Mouse (Mus musculus): ENCODE measurements around the gene Gnb1l. TPM values are rescaled to one million over a fixed set of nuclear protein-coding genes. Genes with fewer than 3 reads are reported as not detected.

Gene Gnb1l
- polyA plus RNA-seq, 1 experiment from 2014 or later = 12.9 TPM

DNA sequence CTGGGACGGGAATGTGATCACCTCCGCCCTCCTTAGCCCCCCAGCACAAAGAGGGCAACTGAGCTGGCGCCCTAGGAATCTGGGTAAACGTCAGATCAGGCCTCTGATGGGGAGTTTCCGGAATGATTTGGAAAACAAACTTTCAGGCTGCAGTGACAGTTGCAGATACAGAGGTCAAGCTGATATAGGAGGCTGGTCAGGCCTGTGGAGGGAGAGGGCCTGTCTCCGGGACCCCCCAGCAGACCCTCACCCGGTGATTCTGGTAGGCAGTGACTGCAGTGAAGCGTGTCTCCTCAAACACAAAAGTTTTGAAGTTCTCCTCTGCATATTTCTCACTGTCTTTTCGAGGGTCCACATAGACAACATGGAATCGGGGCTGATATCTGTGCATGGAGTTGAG, 84.7 kb downstream of the Gnb1l start:
- ATAC-seq = no peak
- Histone ChIP-seq H3K9me3 (no peaks in the 10 kb centered on the region), H3K27ac (no peak overlapping the region), H3K27me3 (peaks cover 97% of the 10 kb centered on the region), H3K36me3 (no peaks in the 10 kb centered on the region), H3K4me2 (replicated peaks) (no peak overlapping the region), H3K4me1 (replicated peaks) (peaks cover 40% of the 10 kb centered on the region), H3K9ac (replicated peaks) (no peak overlapping the region), H3K4me3 (replicated peaks) (no peak overlapping the region)
- 5% methylated on average over 10 of the region's 10 CpGs for WGBS

DNA sequence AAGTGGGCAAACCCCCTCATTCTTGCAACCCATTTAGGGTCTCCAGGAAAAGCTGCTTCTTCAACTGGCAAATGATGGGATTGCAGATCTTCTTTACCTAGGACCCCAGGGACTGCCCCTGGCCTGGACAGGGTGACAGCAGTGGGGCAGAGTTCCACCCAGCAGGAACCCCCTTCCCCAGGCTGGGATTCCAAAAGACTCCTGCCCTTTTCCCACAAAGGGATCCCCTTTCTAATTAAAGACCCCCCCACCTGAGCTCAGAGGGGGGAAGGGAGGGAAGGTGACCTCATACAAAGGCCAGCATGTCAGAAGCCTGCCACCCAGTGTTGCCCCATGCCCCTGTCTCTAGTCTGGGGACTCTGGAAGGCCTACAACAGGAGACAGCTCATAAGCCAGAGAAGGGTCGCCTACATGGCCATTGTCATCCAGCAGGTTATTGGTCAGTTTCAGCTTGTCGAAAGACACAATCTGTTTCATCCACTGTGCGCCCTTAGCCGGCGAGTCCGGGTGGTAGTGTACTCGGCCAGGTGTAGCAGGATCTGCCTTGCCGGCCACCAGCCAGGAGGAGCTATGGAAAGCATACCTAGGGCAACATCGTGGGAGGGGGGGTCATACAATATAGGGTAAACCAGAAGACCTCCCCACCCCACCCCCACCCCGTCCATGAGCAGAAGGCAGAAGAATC, 85.3 kb downstream of the Gnb1l start:
- H3K9ac ChIP-seq (replicated peaks) = no peak overlapping the region
- H3K4me2 ChIP-seq (replicated peaks) = no peak overlapping the region
- H3K27ac ChIP-seq = no peak overlapping the region
- H3K9me3 ChIP-seq = no peaks in the 10 kb centered on the region
- no peak overlapping the region for H3K4me3 ChIP-seq (replicated peaks)
- peaks cover 47% of the 10 kb centered on the region for H3K4me1 ChIP-seq (replicated peaks)
- peaks cover 98% of the 10 kb centered on the region for H3K27me3 ChIP-seq
- ATAC-seq = no peak
- WGBS = 8% methylated on average over 10 of the region's 10 CpGs
- no peaks in the 10 kb centered on the region for H3K36me3 ChIP-seq

DNA sequence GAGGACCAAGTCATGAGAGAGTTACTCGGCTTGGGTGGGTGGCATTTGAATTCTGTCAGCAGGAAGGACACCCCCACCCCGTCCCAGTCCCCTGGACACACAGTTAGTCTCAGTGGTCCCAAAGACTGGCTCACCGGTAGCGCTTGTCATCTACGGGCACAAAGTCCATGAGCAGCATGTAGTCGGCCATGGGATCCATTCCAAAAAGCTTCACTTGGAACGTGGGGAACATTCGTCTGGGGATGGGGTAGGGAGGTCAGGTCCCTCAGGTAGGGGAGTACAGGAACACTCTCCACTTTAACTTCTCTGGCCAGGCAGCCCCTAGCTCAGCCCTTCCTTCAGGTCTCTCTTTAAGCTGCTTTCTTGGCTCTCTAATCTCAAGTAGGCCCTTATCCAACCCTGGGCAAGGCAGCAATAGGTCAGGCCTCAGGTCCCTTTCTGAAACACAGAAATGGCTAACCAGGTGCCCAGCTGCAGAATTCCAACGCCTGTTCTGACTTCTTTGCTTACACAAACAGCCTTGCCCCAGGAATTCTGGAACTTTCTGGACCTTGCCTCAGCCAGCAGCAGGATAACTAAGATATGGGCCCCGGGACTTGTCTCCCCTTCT, 86.5 kb downstream of the Gnb1l start:
- WGBS = 3% methylated on average over 10 of the region's 10 CpGs
- 0 out of 2 replicates have a peak overlapping the region, but pooled peaks have one; percentile 9 for H3K4me2 ChIP-seq (replicated peaks)
- no peak overlapping the region for H3K27ac ChIP-seq
- no peak for ATAC-seq
- peaks cover 100% of the 10 kb centered on the region for H3K27me3 ChIP-seq
- H3K4me1 ChIP-seq (replicated peaks) = peaks cover 47% of the 10 kb centered on the region
- H3K36me3 ChIP-seq = no peaks in the 10 kb centered on the region
- H3K4me3 ChIP-seq (replicated peaks) = peak overlapping the region; percentile 8; the same call in 1 of the 2 replicates
- H3K9ac ChIP-seq (replicated peaks) = no peak overlapping the region
- no peaks in the 10 kb centered on the region for H3K9me3 ChIP-seq

- H3K4me3 ChIP-seq (replicated peaks) = peak overlapping the region; percentile 8
Measured at GRCm38 (mm10) chr16:18585676-18586075, 87.2 kb downstream of the Gnb1l start.

DNA sequence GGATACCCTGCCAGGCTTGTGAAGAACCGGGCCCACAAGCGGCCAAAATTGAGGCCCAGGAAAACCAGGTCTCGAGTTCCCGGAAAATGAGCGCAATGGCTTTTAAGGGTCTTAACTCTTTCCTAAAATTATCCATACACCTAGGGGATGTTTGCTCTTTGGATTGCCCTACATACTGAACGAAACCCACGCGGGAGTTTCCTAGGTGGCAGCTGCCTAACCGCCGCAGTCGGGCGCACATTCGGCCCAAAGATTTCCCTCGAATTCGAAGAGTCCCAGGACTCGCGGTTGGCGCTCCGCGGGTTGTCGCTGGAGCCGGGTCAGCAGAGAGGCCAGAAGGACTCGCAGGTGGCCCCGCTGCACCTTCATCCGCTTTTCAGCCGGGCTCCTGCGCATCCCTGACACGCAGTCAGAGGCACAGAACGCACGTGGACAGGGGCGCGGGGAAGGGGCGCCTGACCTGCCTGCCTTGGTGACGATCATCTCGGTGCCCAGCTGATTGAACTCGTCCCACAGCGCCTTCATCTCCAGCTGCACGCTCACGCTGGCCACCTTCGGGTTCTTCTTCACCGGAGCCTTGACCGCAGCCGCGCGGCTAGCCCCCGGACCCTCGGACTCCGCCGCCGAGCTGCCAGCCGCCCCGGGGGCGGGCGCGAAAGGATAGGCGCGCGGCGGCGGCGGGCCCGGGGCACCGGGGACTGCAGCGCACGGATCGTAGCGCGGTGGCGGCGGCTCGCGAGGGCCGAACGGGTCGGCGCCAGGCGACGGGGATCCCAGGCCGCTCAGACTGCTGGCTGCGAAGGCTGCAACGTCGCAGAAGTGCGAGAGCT, 87.8 kb downstream of the Gnb1l start:
- no peak for ATAC-seq
- under 1% methylated on average over 81 of the region's 83 CpGs for WGBS
- H3K9ac ChIP-seq (replicated peaks) = no peak overlapping the region
- H3K4me1 ChIP-seq (replicated peaks) = peaks cover 54% of the 10 kb centered on the region
- peak overlapping the region; percentile 57 for H3K4me2 ChIP-seq (replicated peaks)
- H3K9me3 ChIP-seq = no peaks in the 10 kb centered on the region
- peak overlapping the region; percentile 38 for H3K4me3 ChIP-seq (replicated peaks)
- no peak overlapping the region for H3K27ac ChIP-seq
- no peaks in the 10 kb centered on the region for H3K36me3 ChIP-seq
- peaks cover 100% of the 10 kb centered on the region for H3K27me3 ChIP-seq

More at GRCm38 (mm10) chr16:18585676-18586075, 87.2 kb downstream of the Gnb1l start:
- no peak overlapping the region for H3K27ac ChIP-seq
- H3K36me3 ChIP-seq = no peaks in the 10 kb centered on the region
- peaks cover 53% of the 10 kb centered on the region for H3K4me1 ChIP-seq (replicated peaks)
- H3K9ac ChIP-seq (replicated peaks) = no peak overlapping the region
- H3K4me2 ChIP-seq (replicated peaks) = no peak overlapping the region; the same call in 1 of the 2 replicates
- ATAC-seq = no peak
- H3K27me3 ChIP-seq = peaks cover 100% of the 10 kb centered on the region
- no peaks in the 10 kb centered on the region for H3K9me3 ChIP-seq
- WGBS = 2% methylated on average over 10 of the region's 10 CpGs

GRCm38 (mm10) chr16:18586906-18587546, 88.5 kb downstream of the Gnb1l start:
- peak overlapping the region; percentile 38 for H3K4me3 ChIP-seq (replicated peaks)
- H3K27me3 ChIP-seq = peaks cover 100% of the 10 kb centered on the region
- ATAC-seq = no peak
- peaks cover 52% of the 10 kb centered on the region for H3K4me1 ChIP-seq (replicated peaks)
- H3K9me3 ChIP-seq = no peaks in the 10 kb centered on the region
- H3K36me3 ChIP-seq = no peaks in the 10 kb centered on the region
- no peak overlapping the region for H3K9ac ChIP-seq (replicated peaks)
- no peak overlapping the region for H3K27ac ChIP-seq
- WGBS = 2% methylated on average over 23 of the region's 62 CpGs
- peak overlapping the region; percentile 57 for H3K4me2 ChIP-seq (replicated peaks)

- no peak overlapping the region for H3K27ac ChIP-seq
- ATAC-seq = 0 out of 2 replicates have a peak, but pooled peaks have one; percentile 21
- peaks cover 44% of the 10 kb centered on the region for H3K4me1 ChIP-seq (replicated peaks)
- WGBS = 1% methylated on average over 57 of the region's 57 CpGs
- no peaks in the 10 kb centered on the region for H3K9me3 ChIP-seq
- H3K4me3 ChIP-seq (replicated peaks) = peak overlapping the region; percentile 22
- no peaks in the 10 kb centered on the region for H3K36me3 ChIP-seq
- peak overlapping the region; percentile 25 for H3K4me2 ChIP-seq (replicated peaks)
- H3K27me3 ChIP-seq = peaks cover 97% of the 10 kb centered on the region
- H3K9ac ChIP-seq (replicated peaks) = no peak overlapping the region
Measured at GRCm38 (mm10) chr16:18587847-18588737, 89.6 kb downstream of the Gnb1l start.

DNA sequence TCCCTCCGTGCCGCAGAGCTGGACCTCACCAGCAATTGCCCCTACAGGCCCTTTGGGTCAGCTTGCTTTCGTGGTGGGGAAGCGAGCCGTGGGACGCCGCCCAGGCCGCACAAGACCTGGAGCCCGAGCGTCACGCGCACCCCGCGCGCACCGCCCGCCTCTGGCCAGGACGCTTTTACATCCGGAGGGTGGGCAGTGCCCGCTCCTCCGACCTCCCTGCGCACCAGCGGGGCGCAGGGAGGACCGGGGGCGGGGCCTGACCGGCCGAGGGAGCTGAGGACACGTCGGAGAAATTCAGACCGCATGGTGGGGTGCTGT, 90.2 kb downstream of the Gnb1l start:
- H3K9me3 ChIP-seq = no peaks in the 10 kb centered on the region
- peaks cover 97% of the 10 kb centered on the region for H3K27me3 ChIP-seq
- H3K4me2 ChIP-seq (replicated peaks) = 0 out of 2 replicates have a peak overlapping the region, but pooled peaks have one; percentile 25
- no peaks in the 10 kb centered on the region for H3K36me3 ChIP-seq
- no peak overlapping the region for H3K9ac ChIP-seq (replicated peaks)
- no peak for ATAC-seq
- H3K4me3 ChIP-seq (replicated peaks) = no peak overlapping the region
- H3K4me1 ChIP-seq (replicated peaks) = peaks cover 44% of the 10 kb centered on the region
- WGBS = under 1% methylated on average over 31 of the region's 31 CpGs
- no peak overlapping the region for H3K27ac ChIP-seq

DNA sequence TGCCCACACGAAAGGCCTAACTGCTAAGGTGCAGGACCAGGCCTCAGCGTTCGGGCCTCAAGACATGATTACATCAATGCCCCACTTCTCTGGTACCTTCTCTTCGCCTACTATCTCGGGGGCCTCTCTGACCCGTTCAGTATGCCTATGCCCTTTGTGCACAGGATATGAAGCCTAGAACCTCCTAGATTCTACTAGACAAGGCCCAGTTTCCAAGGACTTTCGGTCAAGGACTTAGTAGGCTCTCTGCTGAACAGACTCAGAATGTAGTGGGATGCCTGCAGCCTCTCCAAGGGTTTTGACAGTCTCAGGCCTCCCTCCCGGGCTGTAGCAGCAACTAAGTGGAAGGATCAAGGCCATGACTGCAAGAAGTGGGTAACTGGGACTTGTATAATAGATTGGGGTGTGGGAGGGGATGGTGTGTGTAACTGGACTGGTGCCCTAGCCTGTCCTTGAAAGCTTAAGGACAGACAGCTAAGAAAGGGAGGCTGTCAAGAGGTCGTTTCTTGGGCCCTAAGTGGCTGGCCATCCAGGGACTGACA, 90.6 kb downstream of the Gnb1l start:
- H3K4me2 ChIP-seq (replicated peaks) = no peak overlapping the region
- WGBS = 8% methylated on average over 9 of the region's 9 CpGs
- H3K27ac ChIP-seq = no peak overlapping the region
- H3K9me3 ChIP-seq = no peaks in the 10 kb centered on the region
- no peaks in the 10 kb centered on the region for H3K36me3 ChIP-seq
- no peak overlapping the region for H3K4me3 ChIP-seq (replicated peaks)
- ATAC-seq = no peak
- peaks cover 44% of the 10 kb centered on the region for H3K4me1 ChIP-seq (replicated peaks)
- H3K9ac ChIP-seq (replicated peaks) = no peak overlapping the region
- peaks cover 97% of the 10 kb centered on the region for H3K27me3 ChIP-seq

GRCm38 (mm10) chr16:18589804-18590790, 91.6 kb downstream of the Gnb1l start, which contains the start of gene Tbx1:
Tbx1 (minus strand) TSS chr16:18590671.
- ATAC-seq = no peak
- H3K27ac ChIP-seq = no peak within 1 kb of the TSS
- 2% methylated on average over 48 of the region's 48 CpGs for WGBS
- peak within 1 kb of the TSS; percentile 44 for H3K4me2 ChIP-seq (replicated peaks)
- peaks cover 94% of the 10 kb centered on the region for H3K27me3 ChIP-seq
- peaks cover 44% of the 10 kb centered on the region for H3K4me1 ChIP-seq (replicated peaks)
- no peak within 1 kb of the TSS; the same call in 1 of the 2 replicates for H3K9ac ChIP-seq (replicated peaks)
- peak within 1 kb of the TSS; percentile 20 for H3K4me3 ChIP-seq (replicated peaks)
- H3K36me3 ChIP-seq = no peaks in the 10 kb centered on the region
- H3K9me3 ChIP-seq = no peaks in the 10 kb centered on the region

All from midbrain, embryonic 13.5 days (tissue).